16 mouse cellular contexts compared by ENCODE assay signal in genomic region chr1:51566170-51566649, GRCm38 (mm10).
A peak's percentile ranks its signal among the peaks of the same experiment; 100 is the strongest.
DNase-seq lines count a peak whose midpoint lies in the region; ATAC-seq and TF ChIP-seq lines count a peak whose summit lies in the region.
"Had no signal": no experiment of that assay in that cellular context is flagged by ENCODE, and none has a peak within 500 bp of the region (broad histone marks: within the 10 kb centered on the region; RNA-seq: fewer than 3 reads in every experiment).

No protein-coding gene starts in this region.

- no peaks in the 10 kb centered on the region for H3K4me1 ChIP-seq in intestine, embryonic 16.5 days (ENCODE audit: control insufficient read depth, insufficient read depth, low read length)
- no peaks in the 10 kb centered on the region for H3K4me1 ChIP-seq in midbrain, postnatal 0 days (ENCODE audit: insufficient read depth, low read length)
- H3K4me1 ChIP-seq: hindbrain, embryonic 10.5 days; intestine, embryonic 15.5 days; lung, embryonic 15.5 days had no signal

- WGBS in intestine, embryonic 16.5 days = 58% methylated on average over 7 of the region's 7 CpGs
- 74% methylated on average over 7 of the region's 7 CpGs for WGBS in midbrain, postnatal 0 days

- H3K27ac ChIP-seq in layer of hippocampus, adult 2 months = peak overlapping the region; percentile 68
- H3K27ac ChIP-seq in intestine, embryonic 16.5 days (ENCODE audit: low read length) = no peak overlapping the region
- H3K27ac ChIP-seq in midbrain, postnatal 0 days (ENCODE audit: low read depth, low read length) = no peak overlapping the region
- H3K27ac ChIP-seq: heart, adult 2 months; hindbrain, embryonic 10.5 days; intestine, embryonic 15.5 days; lung, embryonic 15.5 days had no signal

- no peaks in the 10 kb centered on the region for H3K9me3 ChIP-seq in intestine, embryonic 16.5 days (ENCODE audit: control insufficient read depth, low read length)
- H3K9me3 ChIP-seq in midbrain, postnatal 0 days (ENCODE audit: low read length) = no peaks in the 10 kb centered on the region
- H3K9me3 ChIP-seq: hindbrain, embryonic 10.5 days; intestine, embryonic 15.5 days; lung, embryonic 15.5 days had no signal

- no peaks in the 10 kb centered on the region for H3K36me3 ChIP-seq in intestine, embryonic 16.5 days (ENCODE audit: control insufficient read depth, insufficient read depth, low read length)
- H3K36me3 ChIP-seq in midbrain, postnatal 0 days (ENCODE audit: insufficient read depth, low read length) = no peaks in the 10 kb centered on the region
- H3K36me3 ChIP-seq: hindbrain, embryonic 10.5 days; intestine, embryonic 15.5 days; lung, embryonic 15.5 days had no signal

- H3K4me2 ChIP-seq in intestine, embryonic 16.5 days (ENCODE audit: low read depth, low read length) = no peak overlapping the region
- no peak overlapping the region for H3K4me2 ChIP-seq in midbrain, postnatal 0 days (ENCODE audit: low read depth, low read length, poor library complexity, severe bottlenecking)
- H3K4me2 ChIP-seq: intestine, embryonic 15.5 days; lung, embryonic 15.5 days; midbrain, embryonic 11.5 days had no signal

- H3K27me3 ChIP-seq in intestine, embryonic 16.5 days (replicated peaks; ENCODE audit: control insufficient read depth, insufficient read depth, low read length) = no peaks in the 10 kb centered on the region
- H3K27me3 ChIP-seq in midbrain, postnatal 0 days (ENCODE audit: insufficient read depth, low read length) = no peaks in the 10 kb centered on the region
- H3K27me3 ChIP-seq: intestine, embryonic 15.5 days; lung, embryonic 15.5 days had no signal

- peak; percentile 98 for ATAC-seq in megakaryocyte-erythroid progenitor cell, adult 5-6 weeks (replicated peaks; ENCODE audit: low FRiP score, low TSS enrichment, poor library complexity, severe bottlenecking)
- ATAC-seq in intestine, embryonic 16.5 days = no peak
- no peak for ATAC-seq in midbrain, postnatal 0 days (ENCODE audit: low FRiP score)
- ATAC-seq: intestine, embryonic 15.5 days had no signal

- H3K4me3 ChIP-seq in layer of hippocampus, adult 2 months = no peak overlapping the region
- no peak overlapping the region for H3K4me3 ChIP-seq in intestine, embryonic 16.5 days (ENCODE audit: low read length)
- H3K4me3 ChIP-seq in midbrain, postnatal 0 days (ENCODE audit: low read depth, low read length) = no peak overlapping the region
- H3K4me3 ChIP-seq: erythroblast, embryonic 14.5 days; heart, adult 2 months; hindbrain, embryonic 10.5 days; intestine, embryonic 15.5 days; lung, embryonic 15.5 days had no signal

- no peak overlapping the region for H3K9ac ChIP-seq in intestine, embryonic 16.5 days (ENCODE audit: low read depth, low read length)
- H3K9ac ChIP-seq in midbrain, postnatal 0 days (replicated peaks; ENCODE audit: low read length, poor library complexity, severe bottlenecking) = no peak overlapping the region
- H3K9ac ChIP-seq: intestine, embryonic 15.5 days; lung, embryonic 15.5 days had no signal

- no peak for TF ChIP-seq CTCF in layer of hippocampus, adult 2 months (conservative IDR thresholded peaks at IDR 0.05)
- no peak for TF ChIP-seq CTCF in midbrain, postnatal 0 days (IDR thresholded peaks at IDR 0.05)

- peak; percentile 27 to 60 for DNase-seq in layer of hippocampus, adult 2 months (ENCODE audit: low spot score in 2 of 2)
- no peak for DNase-seq in layer of hippocampus, postnatal 10 days (ENCODE audit: low spot score in 2 of 2)
- peak; percentile 33 for DNase-seq in cerebellum, adult 9-11 months
- DNase-seq in layer of hippocampus, adult 9-11 months = peak; percentile 64
- DNase-seq in midbrain, postnatal 0 days (ENCODE audit: low spot score) = no peak
- DNase-seq: adrenal gland, postnatal 14 days; heart, adult 2 months; kidney, postnatal 36 days; spleen, adult 18-20 months had no signal

Comparison
In these comparisons a context has a peak if more than half of its experiments do, and no peak if none do; other contexts are left out.
1. DNase-seq: peak in layer of hippocampus, adult 2 months (2 of 2), cerebellum, adult 9-11 months (single experiment) and layer of hippocampus, adult 9-11 months (single experiment); none in layer of hippocampus, postnatal 10 days (0 of 2) and midbrain, postnatal 0 days (single experiment).